Mouse (Mus musculus): ENCODE measurements around the gene 1700047I17Rik2.
"Not testable (repeated sequence)": the region's sequence is repeated elsewhere in the genome, so short reads cannot be mapped to it uniquely, and the experiment has no call there.

GRCm38 (mm10) chr12:55212944-55213343, 13.6 kb downstream of the 1700047I17Rik2 start:
- TF ChIP-seq CTCF (IDR thresholded peaks at IDR 0.05; ENCODE audit: low read depth, low read length); POLR2A (IDR thresholded peaks at IDR 0.05; ENCODE audit: borderline replicate concordance, low read depth, low read length): not testable (repeated sequence)

Measured in bone marrow macrophage, adult 2 months (primary cell).